Mouse (Mus musculus): Measurements from ENCODE around the gene Gcg.

Gene Gcg

DNA sequence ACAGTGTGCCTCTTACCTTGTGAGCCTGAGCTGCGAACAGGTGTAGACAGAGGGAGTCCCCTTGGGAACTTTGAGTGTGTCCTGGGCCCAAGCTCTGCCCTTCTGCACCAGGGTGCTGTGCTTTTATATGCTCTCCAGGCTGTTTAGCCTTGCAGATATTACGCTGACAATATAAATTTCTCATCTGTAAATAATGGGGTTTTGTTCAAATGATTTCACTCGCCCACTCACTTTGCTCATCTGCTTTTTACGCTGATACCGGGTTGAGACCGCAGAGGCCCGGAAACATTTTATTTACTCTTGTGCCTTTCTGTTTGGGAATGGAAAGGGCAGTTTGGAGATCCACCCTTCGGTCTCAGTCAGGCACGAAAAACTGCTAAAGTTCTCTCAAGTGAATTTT lies at the start of gene Gcg:
Gcg (minus strand) TSS at position 101 of the 400 bp plus-strand sequence.
- no peak for DNase-seq

DNA sequence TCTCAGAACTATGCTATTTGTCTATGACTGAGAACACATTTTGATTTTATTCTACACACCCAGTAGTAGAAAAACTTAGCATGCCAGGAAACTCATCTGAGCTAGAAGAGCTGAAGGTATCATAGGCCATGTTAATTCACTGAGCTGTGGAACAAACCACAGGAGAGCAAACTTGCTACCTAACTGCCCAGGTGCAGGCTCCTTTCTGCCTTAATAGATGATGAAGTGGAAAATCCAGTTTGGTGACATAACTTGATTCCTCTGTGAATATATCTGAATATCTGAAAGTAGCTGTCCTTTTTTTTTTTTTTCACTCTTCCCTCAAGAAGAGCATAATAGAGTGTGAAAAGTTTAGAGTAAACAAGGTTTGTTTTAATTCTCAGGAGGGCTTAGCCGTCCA lies 47.6 kb upstream of the Gcg start:
- no peak for DNase-seq

DNA sequence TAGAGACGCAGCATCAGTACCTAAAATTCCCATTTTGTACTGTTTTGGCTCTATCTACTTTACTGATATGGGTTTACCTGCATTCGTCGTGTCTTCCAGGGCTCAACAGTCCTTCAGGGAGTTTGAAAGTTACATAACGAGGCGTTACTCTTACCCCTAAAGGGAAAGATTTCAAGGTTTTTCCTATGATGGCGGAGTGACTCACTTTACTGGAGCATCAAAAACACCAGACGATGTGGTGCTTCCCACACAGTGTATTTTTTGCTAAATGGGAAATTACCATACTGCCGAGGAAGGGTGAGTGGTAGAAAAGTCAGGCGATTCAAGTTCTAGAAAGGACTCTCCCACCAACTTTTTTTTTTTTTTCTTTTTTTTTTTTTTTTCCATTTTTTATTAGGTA lies 42.9 kb upstream of the Gcg start:
- no peak for DNase-seq

DNA sequence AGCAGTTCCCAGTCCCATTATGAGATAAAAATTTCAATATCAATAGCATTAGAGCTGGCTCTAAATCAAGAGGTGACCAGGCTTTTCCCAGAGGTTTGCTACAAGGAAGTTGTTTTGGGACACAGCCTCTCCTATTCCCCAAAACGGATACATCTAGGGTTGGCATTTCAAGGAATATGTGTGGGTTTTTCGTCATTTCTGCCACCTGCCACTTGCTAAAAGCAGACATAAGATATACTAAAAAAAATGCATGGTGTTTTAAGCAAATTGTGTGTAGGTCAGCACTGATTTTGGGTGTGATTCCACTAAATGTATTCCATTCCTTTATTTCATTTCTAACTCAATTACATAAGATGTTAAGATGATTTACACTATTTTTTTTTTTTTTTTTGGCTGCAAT lies 34.3 kb upstream of the Gcg start:
- no peak for DNase-seq

DNA sequence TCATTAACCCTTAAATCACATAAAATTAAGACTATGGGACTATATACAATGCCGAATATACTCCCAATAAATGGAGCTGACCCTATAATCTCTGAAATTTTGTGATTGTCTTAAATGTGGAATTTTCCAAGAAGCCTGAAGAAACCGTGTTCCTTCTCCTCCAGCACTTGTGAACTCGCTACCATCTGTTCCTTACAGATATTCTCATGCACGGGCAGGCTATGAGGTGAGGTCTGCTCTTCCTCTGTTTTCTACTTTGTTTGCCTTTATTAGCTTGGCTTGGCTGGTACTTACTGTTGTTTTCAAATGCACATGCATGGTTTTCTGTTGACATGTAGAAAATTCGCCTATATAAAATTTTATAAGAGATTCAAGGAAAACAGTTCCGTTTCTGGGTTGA lies 31.0 kb upstream of the Gcg start:
- no peak for DNase-seq

DNA sequence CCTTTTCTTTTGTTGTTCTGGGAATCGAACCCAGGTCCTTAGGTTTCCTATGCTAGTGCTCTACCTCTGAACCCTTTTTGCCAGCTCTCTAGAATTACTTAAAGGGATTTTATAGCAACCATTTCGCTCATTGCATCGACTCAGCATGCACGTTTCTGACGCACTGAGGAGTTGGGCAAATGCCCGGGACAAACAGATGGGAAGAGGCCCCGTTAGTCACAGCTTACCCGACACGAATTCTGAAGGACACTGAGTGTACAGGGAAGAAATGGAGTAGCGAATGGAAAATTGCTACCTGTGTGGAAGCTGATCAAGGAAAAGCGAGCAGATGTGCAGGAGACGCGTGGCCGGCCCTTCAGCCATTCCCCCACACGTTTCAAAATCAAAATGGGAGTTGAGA lies 30.0 kb upstream of the Gcg start:
- DNase-seq, result peak; percentile 56

DNA sequence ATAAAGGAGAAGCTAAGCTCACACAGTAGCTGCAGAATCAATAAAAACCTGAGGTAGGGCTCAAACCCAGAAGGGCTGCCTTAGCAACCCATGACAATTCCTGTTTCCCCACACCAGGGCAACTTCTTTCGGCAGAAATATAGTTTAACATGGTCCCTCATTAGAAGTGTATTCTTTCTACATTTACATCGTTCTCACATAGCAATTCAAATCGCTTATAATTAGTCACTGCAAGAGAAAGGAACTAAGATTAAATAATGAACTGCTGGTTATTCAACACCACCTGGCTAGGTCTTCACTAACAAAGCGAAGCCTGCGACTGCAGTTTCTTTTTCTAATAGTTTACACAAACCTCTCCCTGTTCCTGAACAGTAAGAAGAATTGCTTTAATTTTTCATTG lies 23.7 kb upstream of the Gcg start:
- no peak for DNase-seq

DNA sequence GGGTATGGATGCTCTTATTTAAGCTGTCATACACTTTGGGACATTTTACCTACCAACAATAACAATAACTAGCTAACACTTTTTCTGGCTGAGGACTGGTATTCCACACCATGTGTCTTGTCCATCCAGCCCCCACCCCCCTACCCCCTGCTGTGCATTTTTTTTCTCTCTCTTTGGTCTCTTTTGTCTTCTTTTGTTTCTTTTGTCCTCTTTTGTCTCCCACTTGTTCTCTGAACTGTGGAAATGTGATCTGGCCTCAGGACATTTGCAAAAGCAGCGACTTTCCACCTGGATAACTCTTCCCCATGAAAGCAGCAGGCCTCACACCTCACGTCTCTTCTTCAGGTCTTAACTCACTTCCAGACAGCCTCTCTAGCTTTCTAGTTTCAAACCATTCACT lies 23.0 kb upstream of the Gcg start:
- DNase-seq, result no peak

DNA sequence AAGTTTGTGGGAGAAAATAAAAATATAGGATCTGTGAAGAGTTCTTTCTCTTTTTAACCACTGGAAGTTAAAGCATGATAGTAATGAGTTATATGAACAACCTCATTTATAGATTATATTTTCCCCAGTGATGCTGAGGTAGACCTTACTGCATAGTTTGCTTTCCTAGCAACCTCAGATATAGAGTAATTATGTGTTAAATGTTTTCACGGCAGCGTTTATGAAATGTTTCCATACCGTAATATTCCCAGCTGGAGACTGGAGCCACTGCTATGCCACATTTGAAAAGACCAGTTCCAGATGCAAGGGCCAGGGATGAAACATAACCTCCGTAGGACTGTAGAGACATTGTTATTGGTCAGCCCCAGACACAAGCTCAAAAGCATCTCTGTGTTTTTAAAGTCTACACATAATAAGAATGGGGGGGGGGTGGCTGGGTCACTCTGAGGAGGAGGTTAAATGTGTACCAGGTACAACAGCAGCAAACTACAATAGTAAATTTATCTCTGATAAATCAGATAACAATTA lies 20.9 kb upstream of the Gcg start:
- DNase-seq, result no peak

DNA sequence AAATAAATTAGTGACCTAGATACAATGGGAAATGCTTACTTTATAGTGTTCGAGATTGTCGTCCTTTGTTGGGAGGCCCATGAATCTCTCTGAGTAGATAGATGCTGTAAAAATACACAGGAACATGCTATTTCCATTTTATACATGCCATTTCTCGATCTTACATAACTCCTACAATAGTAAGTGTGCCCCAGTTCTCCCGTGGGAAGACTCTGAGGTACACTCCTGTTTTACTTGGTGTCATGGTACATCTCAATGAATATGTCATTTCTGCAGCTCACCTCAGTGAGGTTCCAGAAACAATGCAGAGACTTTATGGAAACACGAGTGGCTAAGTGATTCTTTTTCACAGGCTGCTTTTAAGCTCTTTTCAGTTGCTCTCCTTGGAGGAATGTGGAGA lies 19.9 kb upstream of the Gcg start:
- no peak for DNase-seq

DNA sequence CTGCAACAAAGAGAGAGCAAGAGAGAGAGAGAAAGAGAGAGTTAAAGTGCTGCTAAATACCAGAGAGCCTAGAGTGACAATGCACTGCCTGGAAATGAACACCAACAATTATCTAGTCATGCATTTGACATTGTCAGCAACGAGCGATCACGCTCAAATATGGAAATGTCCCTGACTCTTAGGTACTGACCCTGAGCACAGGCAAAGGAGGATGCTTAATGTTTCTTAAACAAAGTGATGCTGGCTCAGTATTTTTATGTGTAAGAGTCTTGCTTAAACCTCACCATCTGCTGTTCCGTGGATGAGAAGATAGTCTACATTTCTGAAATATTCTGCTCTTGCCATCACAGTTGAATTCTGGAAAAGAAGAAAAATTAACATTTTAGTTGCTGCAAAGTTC lies 19.1 kb upstream of the Gcg start:
- DNase-seq, result no peak

DNA sequence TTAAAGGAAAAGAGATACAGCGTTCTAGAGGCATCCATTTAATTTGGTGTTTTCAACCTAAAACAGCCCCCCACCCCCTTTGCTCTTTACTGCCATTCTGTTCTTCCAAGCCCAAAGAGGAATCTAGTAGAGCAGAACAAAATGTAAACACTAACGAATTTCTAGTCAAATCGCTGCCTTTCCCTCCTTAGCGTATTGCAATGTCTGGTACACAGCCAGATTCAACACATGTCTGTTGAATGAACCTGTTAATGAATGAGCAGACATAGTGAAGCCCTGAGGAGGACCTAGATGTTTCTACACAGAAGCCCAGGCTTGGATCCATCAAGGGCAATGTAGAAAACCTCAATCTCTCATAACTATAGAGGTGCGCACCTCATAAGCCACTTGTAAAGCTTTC lies 15.4 kb upstream of the Gcg start:
- DNase-seq, result no peak

DNA sequence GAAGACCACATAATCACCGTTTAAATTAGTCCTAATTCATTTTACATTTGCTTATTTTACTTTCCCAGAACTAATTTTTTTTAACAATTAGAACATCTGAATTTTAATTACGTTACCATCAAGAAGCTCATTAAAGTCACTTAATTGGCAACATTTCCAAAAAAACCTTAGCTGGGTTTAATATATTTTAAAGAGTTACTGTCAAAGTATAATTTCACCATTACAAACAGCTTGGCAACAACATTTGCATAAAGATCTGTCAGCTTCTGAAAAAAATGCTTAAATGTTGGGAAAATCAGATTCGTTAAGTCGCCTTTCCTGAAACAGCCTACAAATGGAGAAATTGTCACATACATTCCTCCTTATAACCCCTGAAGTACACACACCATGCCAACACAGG lies 14.6 kb upstream of the Gcg start:
- DNase-seq, result no peak

DNA sequence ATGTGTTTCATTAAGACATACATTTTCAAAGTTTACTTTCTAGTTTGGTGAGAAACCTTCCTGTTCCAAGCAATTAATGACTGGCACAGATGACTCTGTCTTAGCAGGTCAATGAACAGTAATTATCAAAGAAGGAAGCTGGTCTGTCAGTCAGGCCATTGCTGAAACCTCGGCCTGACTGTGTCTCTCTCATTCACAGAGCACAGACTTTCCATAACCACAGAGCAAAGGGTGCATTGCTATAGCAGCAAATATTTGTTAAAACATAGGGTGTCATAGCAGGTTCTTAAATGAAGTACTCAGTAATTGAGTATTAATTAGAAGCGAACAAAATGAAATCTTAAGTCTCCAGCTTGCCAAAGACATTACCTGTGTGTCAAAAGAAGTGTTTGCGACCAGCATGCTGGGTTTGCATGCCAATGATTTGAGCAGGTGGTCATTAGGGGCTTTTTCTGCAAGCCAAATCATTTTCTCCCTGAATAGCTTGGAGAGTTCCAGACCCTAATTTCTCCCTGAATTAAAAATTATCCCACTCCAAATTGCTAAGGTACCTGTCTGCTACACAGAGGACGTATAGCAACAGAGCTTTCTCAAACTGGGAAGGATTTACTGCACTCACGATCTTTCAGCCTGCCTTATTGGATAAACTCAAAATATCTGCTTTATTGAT lies 14.0 kb upstream of the Gcg start:
- no peak for DNase-seq

DNA sequence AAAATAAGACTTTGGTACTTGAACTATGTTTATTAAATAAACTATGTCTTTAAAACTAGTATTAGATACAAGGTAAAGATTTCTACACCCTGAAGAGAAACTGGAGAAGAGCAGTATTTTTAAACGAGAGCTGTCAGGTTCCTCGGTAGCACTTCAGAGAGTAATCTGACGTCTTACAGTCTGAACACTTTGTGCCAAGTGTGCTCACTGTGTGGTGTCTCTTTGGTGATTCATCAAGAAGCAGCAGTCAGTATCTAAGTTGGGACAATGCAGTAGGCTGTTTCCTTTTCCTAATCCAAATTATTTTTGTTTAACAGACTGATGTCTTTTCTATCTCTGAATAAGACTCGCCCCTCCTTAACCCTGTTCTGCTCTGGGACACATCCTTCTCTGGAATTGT lies 12.0 kb upstream of the Gcg start:
- DNase-seq, result no peak

DNA sequence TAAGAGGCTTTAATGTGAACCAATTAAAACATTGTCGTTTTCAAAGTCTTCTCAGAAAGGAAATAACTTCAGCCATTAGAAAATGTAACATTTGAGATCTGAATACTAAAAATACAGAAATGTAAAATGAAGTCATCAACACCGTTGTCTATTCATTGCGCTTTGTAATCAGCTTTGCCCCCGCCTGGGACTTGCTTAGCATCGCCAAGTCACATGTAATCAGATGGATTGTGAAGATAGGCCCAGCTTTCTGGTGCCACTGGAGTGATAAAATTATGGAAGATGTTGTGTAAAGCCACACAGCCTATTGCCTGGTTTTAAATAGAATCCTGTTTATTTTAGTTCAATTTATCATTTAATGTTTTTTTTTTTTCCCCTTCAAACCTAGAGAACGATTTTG lies 6.4 kb upstream of the Gcg start:
- DNase-seq, result no peak

DNA sequence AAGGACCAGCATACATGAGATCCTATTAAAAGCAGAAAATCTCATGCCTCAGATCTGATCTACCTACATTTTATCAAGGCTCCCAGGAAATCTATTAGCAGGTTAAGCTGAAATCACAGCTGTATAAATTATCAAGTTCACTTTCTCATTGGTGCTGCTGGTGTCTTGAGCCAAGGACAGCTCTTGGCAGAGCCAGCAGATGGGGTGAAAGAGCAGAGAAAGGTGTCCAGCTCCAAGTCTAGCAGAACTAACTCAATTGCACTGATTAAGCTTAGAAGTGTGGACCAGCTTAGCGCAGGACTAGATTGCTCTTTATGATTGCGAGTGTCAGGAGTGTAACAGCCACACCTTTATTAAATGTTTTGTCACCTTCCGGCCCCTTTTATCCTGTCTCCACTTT lies 1.5 kb upstream of the Gcg start:
- no peak for DNase-seq

DNA sequence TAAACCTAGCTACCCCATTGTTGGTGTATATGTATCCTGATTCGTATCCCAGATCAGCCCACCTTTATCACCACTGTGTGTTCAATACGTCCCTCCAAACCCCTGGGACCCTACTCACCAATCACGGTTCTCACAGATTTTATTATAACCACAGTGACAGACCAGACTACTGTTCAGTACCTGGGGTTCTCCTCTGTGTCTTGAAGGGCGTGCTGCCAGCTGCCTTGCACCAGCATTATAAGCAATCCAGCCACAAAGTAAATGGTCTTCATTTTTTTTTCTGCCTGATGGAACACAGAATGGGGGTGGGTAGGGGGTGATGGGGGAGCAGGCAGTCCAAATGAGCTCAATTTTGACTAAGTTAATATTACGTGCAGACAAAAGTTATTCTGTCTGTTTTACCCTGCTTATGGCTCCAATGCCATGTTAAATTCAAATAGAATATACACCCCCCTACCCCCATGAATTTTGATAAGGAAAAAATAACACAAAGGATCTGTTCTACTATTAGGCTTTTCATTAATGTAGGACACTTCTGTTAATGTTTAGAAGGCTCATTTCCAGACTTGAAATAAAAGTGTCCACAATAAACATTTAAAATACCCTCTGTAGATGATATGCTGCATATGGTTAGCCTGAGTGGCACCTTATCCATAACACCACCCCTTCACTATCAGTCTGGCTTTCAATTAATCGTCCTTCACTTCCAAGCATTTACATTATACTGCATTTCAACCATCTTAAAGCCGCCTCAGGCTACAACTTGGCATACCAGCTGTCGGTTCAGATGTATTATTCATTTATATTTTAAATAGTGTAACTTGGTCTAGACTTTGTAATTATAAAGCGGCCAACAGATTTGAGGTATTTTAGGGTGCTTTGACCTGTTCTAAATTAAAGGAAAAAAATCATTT lies 2.9 kb downstream of the Gcg start:
- no peak for DNase-seq

DNA sequence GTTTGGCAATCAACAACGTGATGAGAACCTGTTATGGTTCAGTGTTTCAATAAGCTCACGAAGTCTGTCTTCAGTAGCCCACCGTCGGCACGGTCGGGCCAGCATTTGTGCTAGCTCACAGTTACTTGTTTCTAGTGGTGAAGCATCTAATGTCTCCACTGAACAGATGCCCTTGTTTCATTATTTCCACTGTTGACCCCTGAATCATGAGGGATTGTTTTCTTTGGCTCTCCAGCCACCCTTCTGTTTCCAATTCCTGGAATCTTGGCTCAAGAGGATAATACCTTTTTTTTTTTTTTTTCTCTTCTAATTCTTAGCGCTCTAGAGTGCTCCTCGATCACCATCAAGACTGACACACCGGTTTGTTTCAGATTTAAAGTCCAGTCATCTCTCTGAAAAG lies 13.9 kb downstream of the Gcg start:
- no peak for DNase-seq

DNA sequence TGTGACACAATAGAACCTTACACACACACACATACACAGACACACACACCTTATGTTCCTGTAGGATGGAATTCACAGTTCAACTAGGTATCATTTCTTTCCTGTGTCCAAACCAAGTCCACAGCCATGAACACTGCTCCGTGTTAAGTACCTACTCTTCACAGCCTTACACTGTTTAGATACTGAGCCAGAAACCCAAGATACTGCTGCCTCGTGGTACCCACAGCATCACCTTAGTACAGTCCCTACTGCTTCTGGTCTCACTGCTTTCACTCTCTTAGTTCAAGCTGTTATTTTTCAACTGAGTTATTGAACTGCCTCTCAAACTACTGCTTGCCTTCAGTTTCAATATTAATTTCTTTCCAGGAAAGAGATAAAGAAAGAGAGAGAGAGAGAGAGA lies 20.2 kb downstream of the Gcg start:
- DNase-seq, result no peak

DNA sequence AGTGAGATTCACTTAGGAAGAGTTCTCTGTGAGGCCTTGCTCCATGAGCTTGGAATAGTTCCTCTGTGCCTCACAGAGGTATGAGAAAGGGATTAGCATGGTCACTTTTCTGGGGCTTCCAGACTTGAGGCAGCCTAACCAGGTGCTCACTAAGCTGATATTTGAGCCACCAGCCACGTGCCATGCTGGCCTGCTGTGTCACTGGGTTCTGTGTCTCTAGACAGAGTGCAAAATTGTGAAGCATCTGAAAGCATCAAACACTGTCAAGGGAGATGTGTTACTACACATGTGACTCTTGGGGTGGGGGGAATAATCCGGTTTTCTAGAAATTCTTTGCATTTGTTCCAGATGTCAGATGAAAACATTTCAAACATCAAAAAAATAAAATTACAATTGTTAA lies 21.3 kb downstream of the Gcg start:
- DNase-seq, result no peak

DNA sequence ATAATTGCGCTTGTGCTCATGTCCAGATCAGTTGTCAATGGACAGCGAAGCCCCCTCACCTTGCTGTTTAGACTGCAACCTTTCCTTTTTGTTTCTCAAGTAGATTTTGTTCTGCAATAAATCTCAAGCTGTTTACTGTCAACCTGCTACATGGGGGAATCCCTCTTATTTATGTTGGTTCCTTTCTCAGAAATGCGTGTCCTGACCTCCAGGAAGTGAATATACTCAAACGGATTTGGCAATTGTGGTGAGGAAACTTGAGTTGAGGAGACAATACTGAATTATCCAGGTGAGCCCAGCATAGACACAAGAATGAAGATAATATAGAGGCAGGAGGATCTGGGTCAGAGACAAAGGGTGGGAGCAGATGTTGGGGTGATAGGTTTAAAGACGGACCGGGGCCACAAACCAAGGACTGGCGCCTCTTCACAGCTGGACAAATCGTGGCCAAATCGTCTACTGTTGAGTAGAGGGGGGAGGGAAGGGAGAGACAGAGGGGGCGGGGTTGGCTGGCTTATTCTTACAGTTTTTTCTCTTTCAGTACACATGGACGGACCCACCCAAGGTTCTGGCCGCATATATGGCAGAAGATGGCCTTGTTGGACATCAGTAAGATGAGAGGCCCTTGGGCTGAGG lies 22.5 kb downstream of the Gcg start:
- DNase-seq, result no peak

DNA sequence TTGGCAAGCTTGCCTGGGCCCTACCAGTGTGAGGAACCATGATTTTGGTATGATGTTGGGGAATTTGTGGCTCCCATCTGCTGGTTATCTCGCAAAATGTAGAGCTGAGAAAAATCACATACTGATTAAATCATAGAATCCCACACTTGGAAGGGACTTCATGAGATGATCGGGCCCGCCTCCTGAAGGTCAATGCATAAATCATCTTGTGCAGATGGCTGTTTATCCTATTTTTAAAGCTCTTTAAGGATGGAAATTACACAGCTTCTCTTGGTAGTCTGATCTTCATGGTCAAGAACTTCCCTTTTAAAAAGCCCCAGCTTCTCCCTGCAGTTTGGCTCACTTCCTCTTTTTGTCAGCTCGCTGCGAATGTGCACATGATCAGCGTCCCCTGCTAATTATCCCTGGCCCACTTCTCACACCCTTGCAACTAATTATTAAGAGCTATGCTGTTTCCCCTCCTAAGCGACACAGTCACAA lies 23.2 kb downstream of the Gcg start:
- no peak for DNase-seq

Data from cerebellum, adult 9-10 months (tissue).